Mouse (Mus musculus) left cerebral cortex, adult 18-20 months (tissue): ENCODE measurements around the gene Gm45337. TPM values are rescaled to one million over a fixed set of nuclear protein-coding genes. Genes with fewer than 3 reads are reported as not detected.
A peak's percentile ranks its signal among the peaks of the same experiment; 100 is the strongest.
"Not testable (repeated sequence)": the region's sequence is repeated elsewhere in the genome, so short reads cannot be mapped to it uniquely, and the experiment has no call there.

Experiments used
- DNase-seq, 2 experiments: peaks; one replicate each; pipeline ENCODE4 v3.0.0; 2021 to 2022; ENCODE audit warnings: low spot score in 2 of 2, mixed read lengths in 1 of 2
- long read RNA-seq, 2 experiments: library from polyadenylated mRNA; stranded (forward); transcript quantifications; one replicate each; pipeline ENCODE4 v2.0.0; 2021
- total RNA-seq, 2 experiments: library from RNA; stranded (reverse); gene quantifications; 2 replicates each; pipeline ENCODE4 v1.2.3; 2021

The Gm45337 gene
- total RNA-seq = not detected
- long read RNA-seq, experiment 1 = 0 reads
- long read RNA-seq, experiment 2 = 0 reads

- DNase-seq = no peak
These were observed at the start of gene Gm45337 for GRCm38 (mm10) chr7:142144507-142144906. Gm45337 (minus strand) TSS chr7:142144607.

GRCm38 (mm10) chr7:142190289-142190688, 45.9 kb upstream of the Gm45337 start, which contains the start of gene Gm10153:
Gm10153 (minus strand) TSS chr7:142190389.
- DNase-seq = no peak

- no peak for DNase-seq
These were observed 43.7 kb upstream of the Gm45337 start for GRCm38 (mm10) chr7:142188156-142188555.

- DNase-seq = no peak
These were observed 36.6 kb upstream of the Gm45337 start for GRCm38 (mm10) chr7:142181021-142181420.

- DNase-seq = no peak
These were observed 34.3 kb upstream of the Gm45337 start for GRCm38 (mm10) chr7:142178685-142179084.

- DNase-seq = not testable (repeated sequence)
These were observed 31.5 kb upstream of the Gm45337 start, which contains the start of gene Krtap5-2 for GRCm38 (mm10) chr7:142175905-142176304. Krtap5-2 (minus strand) TSS chr7:142176005.

GRCm38 (mm10) chr7:142169836-142170235, 25.4 kb upstream of the Gm45337 start:
- DNase-seq = no peak

GRCm38 (mm10) chr7:142165639-142166038, 21.2 kb upstream of the Gm45337 start, which contains the start of gene Gm4553:
Gm4553 (minus strand) TSS chr7:142165739.
- DNase-seq = not testable (repeated sequence)

- no peak for DNase-seq
These were observed 15.0 kb upstream of the Gm45337 start for GRCm38 (mm10) chr7:142159366-142159765.

GRCm38 (mm10) chr7:142157013-142157412, 12.6 kb upstream of the Gm45337 start, which contains the start of gene Gm29735:
Gm29735 (minus strand) TSS chr7:142157113.
- DNase-seq = not testable (repeated sequence)

- no peak for DNase-seq
These were observed 10.9 kb upstream of the Gm45337 start for GRCm38 (mm10) chr7:142155308-142155707.

GRCm38 (mm10) chr7:142152191-142152590, 7.8 kb upstream of the Gm45337 start:
- no peak for DNase-seq

- DNase-seq = no peak
These were observed 4.2 kb upstream of the Gm45337 start for GRCm38 (mm10) chr7:142148633-142149032.

- peak; percentile 34 to 46 for DNase-seq
These were observed 1.6 kb upstream of the Gm45337 start for GRCm38 (mm10) chr7:142146033-142146432.

GRCm38 (mm10) chr7:142145413-142145940, 1.1 kb upstream of the Gm45337 start:
- peak; percentile 11 to 13 for DNase-seq

- not testable (repeated sequence) for DNase-seq
These were observed 849 bp downstream of the Gm45337 start for GRCm38 (mm10) chr7:142143506-142144010.

- no peak for DNase-seq
These were observed 3.7 kb downstream of the Gm45337 start for GRCm38 (mm10) chr7:142140696-142141095.

- DNase-seq = not testable (repeated sequence)
These were observed 8.5 kb downstream of the Gm45337 start, which contains the start of gene Gm39115 for GRCm38 (mm10) chr7:142135934-142136333. Gm39115 (minus strand) TSS chr7:142136034.

GRCm38 (mm10) chr7:142134206-142134995, 10.0 kb downstream of the Gm45337 start:
- peak; percentile 9 to 23 for DNase-seq

GRCm38 (mm10) chr7:142128843-142129242, 15.6 kb downstream of the Gm45337 start:
- DNase-seq = no peak

- not testable (repeated sequence) for DNase-seq
These were observed 23.8 kb downstream of the Gm45337 start, which contains the start of gene Gm45618 for GRCm38 (mm10) chr7:142120629-142121028. Gm45618 (minus strand) TSS chr7:142120729.

GRCm38 (mm10) chr7:142119632-142120031, 24.8 kb downstream of the Gm45337 start:
- DNase-seq = peak; percentile 13 to 27
